In genomic region chrY:90738841-90739530, GRCm38 (mm10) we compare ENCODE assay signal across 10 mouse cellular contexts. TPM values are rescaled to one million over a fixed set of nuclear protein-coding genes. Genes with fewer than 3 reads are reported as not detected.
DNase-seq lines count a peak whose midpoint lies in the region; ATAC-seq and TF ChIP-seq lines count a peak whose summit lies in the region.
"Not testable (repeated sequence)": the region's sequence is repeated elsewhere in the genome, so short reads cannot be mapped to it uniquely, and the experiment has no call there.
"Had no signal": no experiment of that assay in that cellular context is flagged by ENCODE, and none has a peak within 500 bp of the region (broad histone marks: within the 10 kb centered on the region; RNA-seq: fewer than 3 reads in every experiment).

No protein-coding gene starts in this region.

- not testable (repeated sequence) for H3K9ac ChIP-seq in hindbrain, embryonic 14.5 days

- H3K4me2 ChIP-seq in hindbrain, embryonic 14.5 days (replicated peaks): not testable (repeated sequence)

- not testable (repeated sequence) for TF ChIP-seq CTCF in gastrocnemius, adult 2 months (IDR thresholded peaks at IDR 0.05)

- intact Hi-C loops in gastrocnemius, adult 2 months (cut with DNase I): not testable (repeated sequence)

- peak; percentile 37; the same call in 1 of the 2 replicates for ATAC-seq in hindbrain, embryonic 14.5 days (ENCODE audit: low FRiP score)
- peak; percentile 2 for ATAC-seq in megakaryocyte progenitor cell, adult 5-6 weeks (replicated peaks; ENCODE audit: poor library complexity)

- H3K4me1 ChIP-seq in hindbrain, embryonic 14.5 days (replicated peaks; ENCODE audit: control insufficient read depth, insufficient read depth, low read length): not testable (repeated sequence)

- H3K36me3 ChIP-seq in hindbrain, embryonic 14.5 days (replicated peaks; ENCODE audit: control insufficient read depth, insufficient read depth): peaks cover 50% of the 10 kb centered on the region

- H3K9me3 ChIP-seq in hindbrain, embryonic 14.5 days (ENCODE audit: control insufficient read depth, low read length): peaks cover 57% of the 10 kb centered on the region

- H3K27me3 ChIP-seq in hindbrain, embryonic 14.5 days (ENCODE audit: control insufficient read depth, insufficient read depth, low read length): not testable (repeated sequence)

- 83% methylated on average over 28 of the region's 28 CpGs for WGBS in hindbrain, embryonic 14.5 days

- peak; percentile 93 for DNase-seq in ZHBTc4 (ENCODE audit: low read depth, low spot score)
- peak; percentile 72 for DNase-seq in embryo, embryonic 10.5 days (ENCODE audit: low spot score)
- DNase-seq in gastrocnemius, adult 2 months: peak; percentile 65
- DNase-seq in hindbrain, embryonic 14.5 days (ENCODE audit: low spot score): peak; percentile 50
- DNase-seq in left cerebral cortex, adult 18-20 months (ENCODE audit: low spot score in 2 of 2): peak; percentile 21 to 74
- peak; percentile 50 for DNase-seq in right cerebral cortex, postnatal 4 days
- DNase-seq in yolk sac, embryonic 10.5 days (ENCODE audit: low spot score): peak; percentile 67

- H3K27ac ChIP-seq in gastrocnemius, adult 2 months; hindbrain, embryonic 14.5 days: not testable (repeated sequence)

- H3K4me3 ChIP-seq in gastrocnemius, adult 2 months; hindbrain, embryonic 14.5 days (replicated peaks; ENCODE audit: low read length): not testable (repeated sequence)

RNA-seq across cellular contexts. Expression of gene Gm21860, which starts 15.6 kb away (rescaled TPM):
- not detected for total RNA-seq in gastrocnemius, adult 2 months (2021)
- not detected in 2 replicates for polyA plus RNA-seq in hindbrain, embryonic 14.5 days (2014; fragmentation: Nextera tagmentation; extraction: Ambion mirVana)
- total RNA-seq in left cerebral cortex, adult 18-20 months (2021): not detected
- not detected in 2 replicates for total RNA-seq in megakaryocyte progenitor cell, adult 5-6 weeks (2015)
- not detected in 2 replicates for total RNA-seq in megakaryocyte progenitor cell, adult 5-6 weeks (2017)
- total RNA-seq: left cerebral cortex, postnatal 36 days had no signal
- polyA plus RNA-seq: erythroblast, embryonic 14.5 days had no signal

RNA-seq across cellular contexts. Expression of gene Gm47283, which starts 45.6 kb away (rescaled TPM):
- not detected for total RNA-seq in gastrocnemius, adult 2 months (2021)
- polyA plus RNA-seq in hindbrain, embryonic 14.5 days (2014; fragmentation: Nextera tagmentation; extraction: Ambion mirVana): not detected in 2 replicates
- not detected for total RNA-seq in left cerebral cortex, adult 18-20 months (2021)
- total RNA-seq in megakaryocyte progenitor cell, adult 5-6 weeks (2015): not detected in 2 replicates
- total RNA-seq in megakaryocyte progenitor cell, adult 5-6 weeks (2017): not detected in 2 replicates
- total RNA-seq: left cerebral cortex, postnatal 36 days had no signal
- polyA plus RNA-seq: erythroblast, embryonic 14.5 days had no signal
